In the genomic region with DNA sequence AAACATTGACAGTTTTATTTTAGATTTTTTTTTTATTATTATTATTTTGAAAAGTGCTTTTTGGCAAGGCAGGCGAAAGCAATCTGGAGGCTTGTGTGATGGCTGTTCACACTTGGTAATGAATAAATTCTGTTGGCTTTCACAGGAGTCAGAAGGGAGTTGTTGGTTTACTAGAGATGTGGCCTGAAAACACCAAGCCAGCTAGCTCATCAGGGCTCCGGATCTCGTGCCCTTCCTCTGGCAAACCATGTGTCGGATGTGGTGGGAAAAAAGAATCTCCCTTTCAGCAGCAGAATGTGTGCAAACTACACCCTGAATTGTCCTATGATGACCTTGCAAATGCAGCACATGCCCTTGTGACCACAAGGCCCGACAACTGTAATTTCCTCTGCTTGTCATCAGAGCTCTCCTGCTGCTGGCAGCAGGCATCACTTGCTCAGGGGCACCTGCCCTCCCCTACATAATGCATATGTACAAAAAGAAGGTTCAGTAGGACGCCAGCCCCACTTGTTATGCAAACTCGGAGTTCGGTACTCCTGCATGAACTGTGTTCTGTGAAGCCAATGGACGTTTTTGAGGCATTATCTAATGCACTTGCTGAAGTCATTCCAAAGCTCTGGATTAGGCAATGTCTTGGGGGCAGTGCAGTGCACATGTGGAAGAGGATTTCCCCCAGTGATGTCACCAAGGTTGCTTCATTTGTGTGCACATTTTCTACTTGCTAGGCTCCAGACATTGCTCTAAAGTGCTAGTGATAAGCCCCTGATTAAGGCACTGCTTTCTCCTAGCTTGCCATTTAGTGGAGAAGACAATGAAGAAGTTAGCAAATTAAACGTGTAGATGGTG, we compare ENCODE assay signal across 23 mouse cellular contexts. TPM values are rescaled to one million over a fixed set of nuclear protein-coding genes. Genes with fewer than 3 reads are reported as not detected.
DNase-seq lines count a peak whose midpoint lies in the region; ATAC-seq and TF ChIP-seq lines count a peak whose summit lies in the region.
"Had no signal": no experiment of that assay in that cellular context is flagged by ENCODE, and none has a peak within 500 bp of the region (broad histone marks: within the 10 kb centered on the region; RNA-seq: fewer than 3 reads in every experiment).

No protein-coding gene starts in this region.

- peak; percentile 24 for DNase-seq in adrenal gland, adult 2 months
- no peak for DNase-seq in adrenal gland, postnatal 25 days
- DNase-seq in liver, postnatal 0 days = no peak
- no peak for DNase-seq in liver
- DNase-seq in spleen, postnatal 4 days (ENCODE audit: low spot score in 2 of 2) = no peak
- DNase-seq in cerebellum, adult 11-12 months = no peak
- no peak for DNase-seq in left cerebral cortex, postnatal 14 days (ENCODE audit: low spot score in 2 of 2)
- DNase-seq: cerebellum, adult 2 months; heart, postnatal 10 days; kidney, adult 9 months; kidney, postnatal 25 days; lung, postnatal 4 days; thymus, postnatal 25 days had no signal

- H3K9me3 ChIP-seq in liver, postnatal 0 days (ENCODE audit: low read length) = no peaks in the 10 kb centered on the region
- H3K9me3 ChIP-seq: embryonic facial prominence, embryonic 13.5 days; forebrain, embryonic 15.5 days; heart, embryonic 10.5 days; hindbrain, embryonic 15.5 days; intestine, embryonic 15.5 days; liver, embryonic 12.5 days; lung, embryonic 15.5 days; midbrain, embryonic 12.5 days had no signal

- no peak for TF ChIP-seq CTCF in liver, postnatal 0 days (IDR thresholded peaks at IDR 0.05; ENCODE audit: low read depth)

- H3K27me3 ChIP-seq in liver, postnatal 0 days (ENCODE audit: insufficient read depth, low read length) = no peaks in the 10 kb centered on the region
- H3K27me3 ChIP-seq: CH12.LX; embryonic facial prominence, embryonic 13.5 days; forebrain, embryonic 15.5 days; intestine, embryonic 15.5 days; liver, embryonic 12.5 days; lung, embryonic 15.5 days; midbrain, embryonic 12.5 days had no signal

- TF ChIP-seq EP300 in liver, postnatal 0 days (IDR thresholded peaks at IDR 0.05; ENCODE audit: low read depth) = no peak

- no peak overlapping the region for H3K4me2 ChIP-seq in liver, postnatal 0 days (ENCODE audit: low read depth, low read length)
- H3K4me2 ChIP-seq: embryonic facial prominence, embryonic 13.5 days; forebrain, embryonic 15.5 days; hindbrain, embryonic 15.5 days; intestine, embryonic 15.5 days; liver, embryonic 12.5 days; lung, embryonic 15.5 days; midbrain, embryonic 12.5 days had no signal

- no peak overlapping the region for H3K27ac ChIP-seq in liver, postnatal 0 days (ENCODE audit: low read depth)
- H3K27ac ChIP-seq: embryonic facial prominence, embryonic 13.5 days; forebrain, embryonic 15.5 days; heart, embryonic 10.5 days; hindbrain, embryonic 15.5 days; intestine, embryonic 15.5 days; liver, embryonic 12.5 days; lung, embryonic 15.5 days; midbrain, embryonic 12.5 days had no signal

- no peaks in the 10 kb centered on the region for H3K36me3 ChIP-seq in liver, postnatal 0 days (replicated peaks; ENCODE audit: insufficient read depth, low read length)
- H3K36me3 ChIP-seq: embryonic facial prominence, embryonic 13.5 days; forebrain, embryonic 15.5 days; heart, embryonic 10.5 days; hindbrain, embryonic 15.5 days; intestine, embryonic 15.5 days; liver, embryonic 12.5 days; lung, embryonic 15.5 days; midbrain, embryonic 12.5 days had no signal

- no peaks in the 10 kb centered on the region for H3K4me1 ChIP-seq in liver, postnatal 0 days (ENCODE audit: insufficient read depth)
- H3K4me1 ChIP-seq: hindbrain, embryonic 15.5 days; intestine, embryonic 15.5 days; liver, embryonic 12.5 days; lung, embryonic 15.5 days had no signal

- ATAC-seq in liver, postnatal 0 days = peak; percentile 50
- ATAC-seq in granulocyte monocyte progenitor cell, adult 5-6 weeks (replicated peaks; ENCODE audit: poor library complexity, severe bottlenecking) = peak; percentile 85
- ATAC-seq: intestine, embryonic 15.5 days; liver, embryonic 12.5 days had no signal

- H3K9ac ChIP-seq in liver, postnatal 0 days (replicated peaks) = no peak overlapping the region
- H3K9ac ChIP-seq: embryonic facial prominence, embryonic 13.5 days; forebrain, embryonic 15.5 days; hindbrain, embryonic 15.5 days; intestine, embryonic 15.5 days; liver, embryonic 12.5 days; lung, embryonic 15.5 days; midbrain, embryonic 12.5 days had no signal

- no peak overlapping the region for H3K4me3 ChIP-seq in liver, postnatal 0 days (ENCODE audit: low read depth, low read length)
- H3K4me3 ChIP-seq: embryonic facial prominence, embryonic 13.5 days; forebrain, embryonic 15.5 days; heart, embryonic 10.5 days; hindbrain, embryonic 15.5 days; intestine, embryonic 15.5 days; liver, embryonic 12.5 days; lung, embryonic 15.5 days; midbrain, embryonic 12.5 days had no signal

- intact Hi-C loops in left cerebral cortex, postnatal 14 days (cut with DNase I) = no loop called here

- 41% methylated on average over 10 of the region's 10 CpGs for WGBS in liver, postnatal 0 days (ENCODE audit: insufficient replicate concordance)

RNA-seq across cellular contexts. Expression of a gene that starts 10.7 kb away (rescaled TPM):
- total RNA-seq in adrenal gland, adult 2 months (2021) = 10 to 100 TPM; 12.6 to 16.6 TPM
- 2.0 and 3.4 TPM in 2 replicates for polyA plus RNA-seq in adrenal gland, adult 2 months (2012; rRNA removed)
- 7.3 and 10.3 TPM in 2 replicates for total RNA-seq in adrenal gland, postnatal 25 days (2021)
- polyA plus RNA-seq in liver, postnatal 0 days (2015; fragmentation: Nextera tagmentation; extraction: Ambion mirVana) = 0.32 and 0.33 TPM in 2 replicates
- not detected in 2 replicates for total RNA-seq in granulocyte monocyte progenitor cell, adult 5-6 weeks (2014; fragmentation: Nextera tagmentation)
- total RNA-seq in granulocyte monocyte progenitor cell, adult 5-6 weeks (2017) = not detected in 2 replicates
- 1 to 10 TPM; 2.4 to 3.0 TPM for total RNA-seq in left cerebral cortex, postnatal 14 days (2021)
- total RNA-seq: CH12.LX had no signal
